Mouse (Mus musculus): ENCODE results near the gene Sgf29.

GRCm38 (mm10) chr7:126697838-126698237 lies 48.7 kb downstream of the Sgf29 start:
- no peak for TF ChIP-seq CTCF (IDR thresholded peaks at IDR 0.05; ENCODE audit: control insufficient read depth, insufficient read depth, low read length)
- TF ChIP-seq POLR2A (IDR thresholded peaks at IDR 0.05; ENCODE audit: borderline replicate concordance, control insufficient read depth, low read depth, low read length), result no peak
